Mouse (Mus musculus) spleen, adult 2 months (tissue): ENCODE measurements around the gene Slc29a3. TPM values are rescaled to one million over a fixed set of nuclear protein-coding genes. Genes with fewer than 3 reads are reported as not detected.

Source experiments
- DNase-seq, 2 experiments: peaks; one replicate each; pipeline versions ENCODE4 v3.0.0 to v3.0.0-alpha.2; 2012 to 2021; ENCODE audit warnings: low spot score in 2 of 2, low read depth in 1 of 2
- H3K27ac ChIP-seq: fragments of 200-500 bp; 2 replicates; pipeline ENCODE4 v1.5.1; 2012; ENCODE audit warnings: low read length, inconsistent platforms; ENCODE audit not compliant: insufficient read depth
- H3K27me3 ChIP-seq: fragments of 200-500 bp; 2 replicates; pipeline ENCODE4 v1.6.1; 2012; ENCODE audit warnings: mild to moderate bottlenecking, moderate library complexity, low read length, inconsistent platforms; ENCODE audit not compliant: control insufficient read depth, insufficient read depth
- H3K36me3 ChIP-seq: fragments of 200-500 bp; 2 replicates; pipeline ENCODE4 v1.6.1; 2012; ENCODE audit warnings: mild to moderate bottlenecking, low read length, inconsistent platforms; ENCODE audit not compliant: control insufficient read depth, insufficient read depth
- H3K4me1 ChIP-seq: fragments of 200-500 bp; 2 replicates; pipeline ENCODE4 v1.6.1; 2011; ENCODE audit warnings: inconsistent platforms; ENCODE audit not compliant: control insufficient read depth, insufficient read depth, insufficient read length
- H3K4me3 ChIP-seq: fragments of 200-500 bp; 2 replicates; pipeline ENCODE4 v1.5.1; 2011; ENCODE audit warnings: mild to moderate bottlenecking, inconsistent platforms; ENCODE audit not compliant: insufficient read depth, insufficient read length; ENCODE audit errors: extremely low read depth
- CTCF ChIP-seq: fragments of 200-500 bp; IDR thresholded peaks from 2 replicates; pipeline ENCODE4 v1.5.1; 2011; ENCODE audit warnings: mild to moderate bottlenecking, inconsistent platforms; ENCODE audit not compliant: insufficient read depth, insufficient read length, insufficient replicate concordance; ENCODE audit errors: extremely low read depth
- POLR2A ChIP-seq: fragments of 200-500 bp; IDR thresholded peaks from 2 replicates; pipeline ENCODE4 v1.6.1; 2011; ENCODE audit warnings: low read depth, low read length, inconsistent platforms
- WGBS: fragments of 180-500 bp; shearing (Covaris S2); methylation state at CpG from one replicate; pipeline ENCODE4 v1.1.7; 2018; 5-methylcytosine and 5-hydroxymethylcytosine counted together
- polyA plus RNA-seq: library from polyadenylated mRNA; depleted of rRNA; stranded (reverse); fragments of >200 nt; gene quantifications from 2 replicates; pipeline ENCODE4 v1.2.3, GENCODE M21; 2012

Slc29a3 gene
- polyA plus RNA-seq, 1 experiment: 19.9 TPM

DNA sequence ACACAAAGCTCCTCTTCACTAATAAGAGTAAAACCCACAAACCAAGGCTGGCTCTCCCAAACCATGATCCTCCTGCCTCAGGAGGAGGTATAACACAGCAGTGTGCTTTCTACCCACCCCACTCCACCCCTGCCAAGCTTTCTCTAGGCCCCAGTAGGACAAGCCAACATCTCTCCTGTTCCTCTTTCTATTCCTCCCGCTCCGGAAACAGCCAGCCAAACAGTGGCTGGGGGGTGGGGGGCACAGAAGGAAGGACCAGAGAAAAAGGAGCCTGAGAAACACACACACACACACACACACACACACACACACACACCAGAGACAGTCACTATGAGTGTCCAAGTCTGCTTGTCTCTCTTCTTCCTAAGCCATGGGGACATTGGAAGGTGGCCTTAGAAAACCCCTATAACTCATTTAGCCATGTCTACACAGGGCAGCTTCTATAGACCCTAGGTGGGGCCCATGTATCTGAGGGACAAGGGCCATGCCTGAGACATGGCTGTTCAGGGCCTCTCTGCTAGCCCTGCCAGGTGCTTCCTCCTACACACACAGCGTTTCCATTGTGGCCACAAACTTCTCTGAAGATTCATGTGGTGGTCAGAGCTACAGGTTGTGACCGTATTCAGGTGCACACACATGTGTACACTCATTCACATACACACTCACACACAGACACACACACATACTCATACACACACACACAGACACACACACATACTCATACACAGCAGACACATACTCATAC lies 12.8 kb downstream of the Slc29a3 start:
- WGBS: 8% methylated on average over 4 of the region's 4 CpGs
- DNase-seq: no peak
- Histone ChIP-seq H3K27ac (peak overlapping the region; percentile 60), H3K36me3 (peaks cover 4% of the 10 kb centered on the region; the same call in 1 of the 2 replicates), H3K4me1 (peaks cover 43% of the 10 kb centered on the region; the same call in 1 of the 2 replicates), H3K4me3 (no peak overlapping the region), H3K27me3 (no peaks in the 10 kb centered on the region)
- no peak for TF ChIP-seq POLR2A
- no peak for TF ChIP-seq CTCF

DNA sequence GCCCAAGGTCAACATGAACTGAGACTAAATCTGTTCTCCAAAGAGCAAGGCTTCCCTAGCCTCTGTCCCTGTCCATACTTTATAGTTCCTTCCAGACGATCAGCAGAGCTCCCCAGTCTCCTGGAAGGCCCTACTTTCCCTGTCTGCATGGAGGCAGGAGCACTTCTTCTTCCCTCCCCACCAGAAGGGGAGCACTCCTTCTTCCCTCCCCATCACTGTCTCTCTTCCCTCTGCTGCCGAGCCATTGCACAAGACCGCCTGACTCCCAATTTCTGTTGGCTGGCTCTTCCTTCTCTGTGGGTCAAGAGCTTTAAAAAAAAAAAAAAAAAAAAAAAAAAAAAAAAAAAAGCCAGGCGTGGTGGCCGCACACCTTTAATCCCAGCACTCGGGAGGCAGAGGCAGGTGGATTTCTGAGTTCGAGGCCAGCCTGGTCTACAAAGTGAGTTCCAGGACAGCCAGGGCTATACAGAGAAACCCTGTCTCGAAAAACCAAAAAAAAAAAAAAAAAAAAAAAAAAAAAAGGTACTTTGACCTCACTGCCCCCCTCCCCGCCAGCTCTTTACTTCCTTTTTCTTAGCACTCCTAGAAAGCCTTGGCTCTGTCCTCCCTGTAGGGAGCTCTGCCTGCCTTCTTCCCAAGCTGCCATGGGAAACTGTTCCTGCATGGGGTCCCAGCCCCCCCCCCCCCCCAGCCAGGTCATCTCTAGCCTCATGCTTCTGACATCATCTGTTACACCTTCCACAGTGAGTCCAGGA lies 14.5 kb downstream of the Slc29a3 start:
- peaks cover 30% of the 10 kb centered on the region; the same call in 1 of the 2 replicates for H3K4me1 ChIP-seq
- no peak overlapping the region for H3K4me3 ChIP-seq
- peaks cover 4% of the 10 kb centered on the region; the same call in 1 of the 2 replicates for H3K36me3 ChIP-seq
- no peak for DNase-seq
- no peaks in the 10 kb centered on the region for H3K27me3 ChIP-seq
- WGBS: 36% methylated on average over 8 of the region's 9 CpGs
- no peak overlapping the region for H3K27ac ChIP-seq
- no peak for TF ChIP-seq CTCF

DNA sequence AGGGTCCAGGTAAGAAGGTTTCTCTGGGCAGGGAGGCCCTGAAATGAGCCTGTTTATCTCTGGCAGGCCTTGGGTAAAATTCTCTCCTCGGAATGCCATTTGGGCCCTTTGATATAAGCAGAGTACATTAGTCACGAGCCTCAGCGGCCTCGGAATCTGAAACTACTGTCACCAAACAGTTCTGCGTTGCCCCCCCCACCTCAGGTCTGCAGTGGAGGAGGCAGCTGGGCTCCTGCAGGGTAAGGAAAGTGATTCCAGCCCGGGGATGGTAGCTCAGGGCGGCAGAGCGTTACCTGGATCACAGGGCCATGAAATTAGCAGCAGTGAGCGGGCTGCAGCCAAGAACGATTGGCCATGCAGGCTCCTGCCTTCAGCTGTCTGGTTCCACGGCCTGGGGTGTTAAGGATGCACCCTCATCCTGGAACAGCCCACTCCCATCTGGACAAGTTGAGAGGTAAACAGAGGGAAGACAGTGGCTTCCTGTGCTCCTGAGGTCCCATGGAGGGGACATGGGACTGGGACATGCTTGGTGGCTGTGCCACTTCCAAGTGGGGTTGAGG lies 15.3 kb downstream of the Slc29a3 start:
- no peak for DNase-seq
- H3K36me3 ChIP-seq: peaks cover 4% of the 10 kb centered on the region; the same call in 1 of the 2 replicates
- TF ChIP-seq CTCF (no peak), POLR2A (no peak)
- no peak overlapping the region for H3K4me3 ChIP-seq
- no peaks in the 10 kb centered on the region for H3K27me3 ChIP-seq
- WGBS: 86% methylated on average over 11 of the region's 11 CpGs
- peaks cover 30% of the 10 kb centered on the region; the same call in 1 of the 2 replicates for H3K4me1 ChIP-seq
- H3K27ac ChIP-seq: no peak overlapping the region

DNA sequence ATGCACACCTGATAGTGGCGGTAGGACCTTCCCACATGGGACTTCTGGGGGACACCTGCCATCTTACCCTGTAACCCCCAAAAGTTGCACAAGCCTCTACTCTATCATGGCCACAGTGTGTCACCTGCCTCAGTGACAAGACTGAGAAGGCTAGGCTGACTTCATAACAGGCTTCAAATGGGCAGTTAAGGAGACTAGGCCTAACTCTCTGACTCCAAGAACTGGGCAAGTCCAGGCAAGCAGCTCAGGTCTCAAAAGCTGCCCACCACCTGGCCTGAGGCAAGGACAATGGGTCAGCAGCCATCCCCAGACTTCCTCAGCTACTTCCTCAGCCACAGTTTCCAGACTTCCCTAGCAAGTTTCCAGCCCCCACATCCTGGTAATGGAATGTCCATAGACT lies 16.9 kb downstream of the Slc29a3 start:
- TF ChIP-seq CTCF (no peak), POLR2A (no peak)
- no peak overlapping the region for H3K4me3 ChIP-seq
- no peaks in the 10 kb centered on the region for H3K27me3 ChIP-seq
- WGBS: 100% methylated on average over 1 of the region's 1 CpGs
- no peak overlapping the region for H3K27ac ChIP-seq
- DNase-seq: no peak
- H3K36me3 ChIP-seq: peaks cover 4% of the 10 kb centered on the region; the same call in 1 of the 2 replicates
- peaks cover 22% of the 10 kb centered on the region; the same call in 1 of the 2 replicates for H3K4me1 ChIP-seq

DNA sequence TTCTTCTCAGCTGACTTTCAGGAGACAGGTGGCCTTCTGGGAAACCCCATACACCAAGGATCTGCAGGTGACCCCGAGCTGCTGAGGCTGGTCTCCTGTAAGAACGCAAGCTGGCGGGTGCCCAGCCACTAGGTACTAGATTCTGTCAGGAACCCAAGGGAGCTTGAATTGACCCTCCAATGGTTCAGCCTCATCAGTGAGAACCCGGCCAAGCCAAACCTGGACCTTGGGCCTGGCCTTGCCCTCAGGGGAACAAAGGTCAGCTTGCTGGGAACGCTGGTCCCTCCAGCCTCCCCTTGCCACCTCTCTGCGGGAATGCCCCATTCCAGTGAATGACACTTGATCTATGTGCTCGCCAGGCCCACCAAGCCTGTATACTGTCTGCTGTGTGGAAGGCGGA lies 19.1 kb downstream of the Slc29a3 start:
- DNase-seq: no peak
- WGBS: 88% methylated on average over 8 of the region's 8 CpGs
- peaks cover 5% of the 10 kb centered on the region for H3K36me3 ChIP-seq

DNA sequence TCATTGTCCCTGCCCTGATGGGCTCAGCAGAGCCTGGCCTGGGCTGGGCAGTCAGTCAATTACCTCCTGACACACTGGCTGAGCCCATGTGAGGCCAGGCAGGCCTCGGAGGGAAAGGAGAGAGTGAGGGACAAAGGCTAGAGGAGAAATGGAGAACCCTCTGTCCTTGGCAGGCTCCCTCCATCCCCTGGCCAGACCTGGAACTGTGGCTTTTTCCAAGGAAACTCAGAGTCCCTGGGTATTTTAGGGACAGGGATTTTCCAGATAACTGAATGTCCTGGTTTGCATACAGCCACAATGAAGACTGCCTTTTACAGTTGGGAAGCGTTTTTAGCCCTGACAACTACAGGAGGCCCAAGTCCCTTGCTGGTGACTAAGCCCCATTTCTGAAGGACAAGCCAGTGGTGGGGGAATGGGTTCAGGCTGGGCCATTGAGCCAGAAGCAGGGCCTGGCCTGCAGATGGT lies 20.2 kb downstream of the Slc29a3 start:
- TF ChIP-seq POLR2A: no peak
- no peak for TF ChIP-seq CTCF
- no peak for DNase-seq
- H3K4me3 ChIP-seq: no peak overlapping the region
- no peaks in the 10 kb centered on the region for H3K4me1 ChIP-seq
- no peak overlapping the region for H3K27ac ChIP-seq
- H3K36me3 ChIP-seq: peaks cover 6% of the 10 kb centered on the region
- 84% methylated on average over 2 of the region's 2 CpGs for whole genome bisulfite sequencing
- H3K27me3 ChIP-seq: no peaks in the 10 kb centered on the region

More for the DNA sequence above, 19.1 kb downstream of the Slc29a3 start:
- no peak overlapping the region for H3K27ac ChIP-seq
- TF ChIP-seq POLR2A (no peak), CTCF (no peak)
- H3K4me1 ChIP-seq: peaks cover 5% of the 10 kb centered on the region; the same call in 1 of the 2 replicates
- H3K27me3 ChIP-seq: no peaks in the 10 kb centered on the region
- no peak overlapping the region for H3K4me3 ChIP-seq
